Mouse (Mus musculus) testis, adult 10 weeks (tissue): ENCODE results near the gene Gm28036. TPM values are rescaled to one million over a fixed set of nuclear protein-coding genes. Genes with fewer than 3 reads are reported as not detected.

Experiments
- polyA plus RNA-seq: library from polyadenylated mRNA; stranded (reverse); fragments of 350-450 nt; fragmentation: Illumina TruSeq; extraction: RNeasy Lipid Tissue Mini Kit (QIAGEN cat#74804); gene quantifications from one replicate; pipeline ENCODE4 v1.2.3, GENCODE M21; 2014; ENCODE audit warnings: low read depth, low replicate concordance

The Gm28036 gene
- polyA plus RNA-seq: 7.8 TPM

DNA sequence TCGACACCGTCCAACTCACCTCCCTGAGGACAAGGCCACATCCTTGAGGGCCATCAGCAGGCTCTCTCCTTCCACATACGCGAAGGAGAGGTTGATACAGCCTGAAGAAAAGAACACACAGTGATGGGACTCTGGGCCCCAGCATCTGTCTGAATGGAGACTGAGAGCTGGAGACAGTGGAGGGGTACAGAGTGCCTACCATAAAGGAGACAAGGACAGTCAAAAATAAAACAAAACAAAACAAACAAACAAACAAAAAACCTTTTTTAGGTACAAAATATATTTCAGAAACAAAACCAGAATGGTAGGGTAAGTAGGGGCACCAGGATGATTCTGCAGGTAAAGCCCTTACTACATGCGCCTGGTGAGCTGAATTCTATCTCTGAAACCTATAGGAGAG is at the start of gene Gm28036:
TSS of gene Gm28036 (minus strand) at position 101 of the 400 bp plus-strand sequence.

DNA sequence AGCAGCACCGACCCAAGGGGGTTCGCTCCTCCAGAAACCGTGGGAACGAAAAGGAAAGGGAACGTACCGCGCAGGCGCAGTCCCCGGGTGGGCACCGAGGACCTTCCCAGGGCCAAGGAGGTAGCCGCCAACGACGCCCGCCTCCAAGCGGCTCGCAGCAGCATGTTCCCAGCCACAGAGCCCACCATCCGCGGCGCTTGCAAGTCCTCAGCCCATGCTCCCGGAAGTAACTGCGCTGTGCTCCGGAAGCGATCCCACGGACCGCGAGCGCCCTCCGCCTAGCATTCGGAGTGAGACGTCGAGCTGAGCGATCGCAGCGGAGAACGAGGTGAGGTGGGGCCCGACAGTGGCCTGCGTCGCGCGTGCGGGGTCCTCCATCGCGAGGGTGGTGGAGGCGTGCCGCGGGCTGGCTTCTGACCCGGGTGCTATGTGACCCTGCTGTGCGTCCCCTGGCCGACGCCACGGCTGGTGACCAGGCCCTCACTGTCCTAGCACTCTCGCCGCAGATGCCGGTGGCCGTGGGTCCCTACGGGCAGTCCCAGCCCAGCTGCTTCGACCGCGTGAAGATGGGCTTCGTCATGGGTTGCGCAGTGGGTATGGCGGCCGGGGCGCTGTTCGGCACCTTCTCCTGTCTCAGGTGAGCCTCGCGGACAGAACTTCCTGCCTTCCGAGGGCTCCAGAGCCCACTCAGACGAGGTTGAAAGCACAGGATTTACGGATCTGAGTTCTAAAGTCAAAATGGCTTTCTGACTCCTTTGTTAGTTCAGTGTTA is 17.2 kb upstream of the Gm28036 start, which contains the start of the genes Romo1 and Nfs1:
TSS of gene Romo1 (plus strand) at position 87 of the 772 bp plus-strand sequence.
TSS of gene Nfs1 (minus strand) at position 234 of the 772 bp plus-strand sequence.

DNA sequence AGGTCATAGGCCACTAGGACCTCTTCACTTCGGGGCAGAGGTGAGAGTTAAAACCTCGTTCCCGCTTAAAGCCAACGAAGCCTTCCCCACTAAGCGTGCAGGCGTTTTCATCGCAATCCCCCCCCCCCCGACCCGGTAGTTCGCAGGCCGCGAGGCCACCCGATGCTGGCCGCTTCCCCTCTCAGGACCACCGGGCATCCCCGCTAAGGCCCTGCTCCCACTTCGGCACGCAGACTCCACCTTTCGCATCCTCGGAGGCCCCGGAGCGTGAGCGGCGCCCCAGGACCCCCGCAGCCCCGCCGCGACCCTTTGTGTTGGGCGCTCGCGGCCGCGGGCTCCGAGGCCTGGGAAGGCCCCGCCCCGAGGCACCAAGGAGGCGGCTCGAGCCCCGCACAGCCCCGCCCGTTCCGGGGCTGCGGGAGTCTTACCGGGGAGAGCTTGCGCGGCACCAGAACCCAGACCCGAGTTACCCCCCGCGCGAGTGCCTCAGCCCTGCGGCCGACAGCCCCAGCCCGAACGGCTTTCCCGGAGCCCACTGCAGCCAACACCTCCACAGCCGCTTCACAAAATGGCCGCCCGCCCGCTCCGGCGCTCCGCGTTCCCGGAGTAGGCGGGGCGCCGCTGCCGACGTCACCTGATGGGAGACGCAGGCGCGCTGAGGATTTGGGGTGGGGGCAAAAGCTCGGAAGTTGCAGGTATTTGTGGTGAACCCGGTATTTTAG is 15.4 kb downstream of the Gm28036 start, which contains the start of the genes Cpne1 and Rbm12:
TSS of gene Cpne1 (minus strand) at position 608 of the 722 bp plus-strand sequence.
TSS of gene Rbm12 (minus strand) at position 621 of the 722 bp plus-strand sequence.

GRCm38 (mm10) chr2:156065099-156066041 is 61.5 kb downstream of the Gm28036 start, which contains the start of gene Spag4:
Gene Spag4 (plus strand): TSS chr2:156065175.

GRCm38 (mm10) chr2:156052816-156053215 is 74.1 kb downstream of the Gm28036 start, which contains the start of gene Fer1l4:
Gene Fer1l4 (minus strand): TSS chr2:156052947.

Other genes with a start within 250 kb of the Gm28036 start
- gene Uqcc1, start 196.8 kb downstream of the Gm28036 start, polyA plus RNA-seq: 71.1 TPM
- gene Gm15557, start 186.4 kb downstream of the Gm28036 start, polyA plus RNA-seq: not detected
- not detected for gene Gdf5, start 181.7 kb downstream of the Gm28036 start, polyA plus RNA-seq
- gene Cep250, start 170.6 kb downstream of the Gm28036 start, polyA plus RNA-seq: 1.7 TPM
- gene 6430550D23Rik, start 119.1 kb downstream of the Gm28036 start, polyA plus RNA-seq: 12.2 TPM
- gene Ergic3, start 119.0 kb downstream of the Gm28036 start, polyA plus RNA-seq: 35.8 TPM
- gene Fer1l4, start 74.1 kb downstream of the Gm28036 start, polyA plus RNA-seq: 0.14 TPM
- gene Spag4, start 61.9 kb downstream of the Gm28036 start, polyA plus RNA-seq: 16.1 TPM
- 11.2 TPM for gene Cpne1, start 15.1 kb downstream of the Gm28036 start, polyA plus RNA-seq
- 17.9 TPM for gene Rbm12, start 15.1 kb downstream of the Gm28036 start, polyA plus RNA-seq
- gene Romo1, start 16.9 kb upstream of the Gm28036 start, polyA plus RNA-seq: 2.8 TPM
- 35.2 TPM for gene Nfs1, start 17.1 kb upstream of the Gm28036 start, polyA plus RNA-seq
- 296 TPM for gene Rbm39, start 53.1 kb upstream of the Gm28036 start, polyA plus RNA-seq
- gene Phf20, start 69.4 kb upstream of the Gm28036 start, polyA plus RNA-seq: 37.5 TPM
- 165 TPM for gene Cnbd2, start 185.2 kb upstream of the Gm28036 start, polyA plus RNA-seq
- gene Scand1, start 185.6 kb upstream of the Gm28036 start, polyA plus RNA-seq: not detected